Mouse (Mus musculus) G1E (cell line): ENCODE data around the gene Hist2h3c2.

Experiments
- CTCF ChIP-seq: IDR thresholded peaks from 2 replicates; pipeline ENCODE4 v1.5.1; 2012; ENCODE audit warnings: low read depth, low read length, inconsistent platforms, mixed read lengths
- GATA1 ChIP-seq: IDR thresholded peaks from 2 replicates; pipeline ENCODE4 v1.6.1; 2012; ENCODE audit warnings: borderline replicate concordance, low read length, inconsistent platforms, mixed read lengths
- GATA2 ChIP-seq: IDR thresholded peaks from 2 replicates; pipeline ENCODE4 v1.6.1; 2012; ENCODE audit warnings: low read depth, low read length, inconsistent platforms, borderline replicate concordance
- TAL1 ChIP-seq: conservative IDR thresholded peaks from 2 replicates; pipeline ENCODE4 v1.6.1; 2012; ENCODE audit warnings: low read depth, low read length, inconsistent platforms, mixed read lengths

GRCm38 (mm10) chr3:96268051-96268775, 29.3 kb upstream of the Hist2h3c2 start, which contains the start of gene Hist2h3b:
- TF ChIP-seq CTCF (no peak), GATA1 (no peak), GATA2 (no peak), TAL1 (no peak)
